Mouse (Mus musculus): ENCODE measurements around the gene Cep57l1.

Gene Cep57l1

GRCm38 (mm10) chr10:41822573-41823281, 13.1 kb upstream of the Cep57l1 start:
- no peak for TF ChIP-seq GATA4 (IDR thresholded peaks at IDR 0.05; ENCODE audit: insufficient replicate concordance, low read length)

GRCm38 (mm10) chr10:41821171-41821570, 11.5 kb upstream of the Cep57l1 start:
- no peak for TF ChIP-seq GATA4 (IDR thresholded peaks at IDR 0.05; ENCODE audit: insufficient replicate concordance, low read length)

- no peak for TF ChIP-seq GATA4 (IDR thresholded peaks at IDR 0.05; ENCODE audit: insufficient replicate concordance, low read length)
Measured at GRCm38 (mm10) chr10:41820401-41820800, 10.7 kb upstream of the Cep57l1 start.

GRCm38 (mm10) chr10:41819307-41819706, 9.6 kb upstream of the Cep57l1 start:
- TF ChIP-seq GATA4 (IDR thresholded peaks at IDR 0.05; ENCODE audit: insufficient replicate concordance, low read length): no peak

GRCm38 (mm10) chr10:41818036-41818732, 8.5 kb upstream of the Cep57l1 start:
- TF ChIP-seq GATA4 (IDR thresholded peaks at IDR 0.05; ENCODE audit: insufficient replicate concordance, low read length): no peak

GRCm38 (mm10) chr10:41816516-41816915, 6.8 kb upstream of the Cep57l1 start:
- no peak for TF ChIP-seq GATA4 (IDR thresholded peaks at IDR 0.05; ENCODE audit: insufficient replicate concordance, low read length)

- TF ChIP-seq GATA4 (IDR thresholded peaks at IDR 0.05; ENCODE audit: insufficient replicate concordance, low read length): no peak
Measured at GRCm38 (mm10) chr10:41814305-41814853, 4.7 kb upstream of the Cep57l1 start.

- TF ChIP-seq GATA4 (IDR thresholded peaks at IDR 0.05; ENCODE audit: insufficient replicate concordance, low read length): no peak
Measured at GRCm38 (mm10) chr10:41812566-41812965, 2.9 kb upstream of the Cep57l1 start.

- no peak for TF ChIP-seq GATA4 (IDR thresholded peaks at IDR 0.05; ENCODE audit: insufficient replicate concordance, low read length)
Measured at GRCm38 (mm10) chr10:41810564-41811455, 1.1 kb upstream of the Cep57l1 start.

GRCm38 (mm10) chr10:41809080-41809770, 446 bp downstream of the Cep57l1 start:
- no peak for TF ChIP-seq GATA4 (IDR thresholded peaks at IDR 0.05; ENCODE audit: insufficient replicate concordance, low read length)

- TF ChIP-seq GATA4 (IDR thresholded peaks at IDR 0.05; ENCODE audit: insufficient replicate concordance, low read length): peak; percentile 89; the same call in 1 of the 2 replicates
Measured at GRCm38 (mm10) chr10:41805729-41806355, 3.8 kb downstream of the Cep57l1 start.

- TF ChIP-seq GATA4 (IDR thresholded peaks at IDR 0.05; ENCODE audit: insufficient replicate concordance, low read length): no peak
Measured at GRCm38 (mm10) chr10:41804711-41805110, 5.0 kb downstream of the Cep57l1 start.

GRCm38 (mm10) chr10:41803467-41803866, 6.2 kb downstream of the Cep57l1 start:
- no peak for TF ChIP-seq GATA4 (IDR thresholded peaks at IDR 0.05; ENCODE audit: insufficient replicate concordance, low read length)

- no peak for TF ChIP-seq GATA4 (IDR thresholded peaks at IDR 0.05; ENCODE audit: insufficient replicate concordance, low read length)
Measured at GRCm38 (mm10) chr10:41797253-41797652, 12.4 kb downstream of the Cep57l1 start.

Data from liver, adult (tissue).